Mouse (Mus musculus) forebrain, embryonic 14.5 days (tissue): ENCODE data around the gene Gm4969. TPM values are rescaled to one million over a fixed set of nuclear protein-coding genes. Genes with fewer than 3 reads are reported as not detected.
"Not testable (repeated sequence)": the region's sequence is repeated elsewhere in the genome, so short reads cannot be mapped to it uniquely, and the experiment has no call there.

ENCODE experiments used
- ATAC-seq: fragments of 200-750 bp; cut with Nextera tagmentation; 2 replicates; pipeline ENCODE4 v1.8.0; 2017; ENCODE audit warnings: mild to moderate bottlenecking, moderate library complexity
- DNase-seq: peaks from one replicate; pipeline ENCODE4 v3.0.0-alpha.2; 2015; ENCODE audit warnings: low spot score
- H3K27ac ChIP-seq: fragments of 300-500 bp; sonication (generic); 2 replicates; pipeline ENCODE4 v1.5.1; 2014; ENCODE audit warnings: low read depth, mild to moderate bottlenecking, control low read depth, low read length, moderate library complexity
- H3K27me3 ChIP-seq: fragments of 300-500 bp; sonication (generic); replicated peaks from 2 replicates; pipeline ENCODE4 v1.6.1; 2014; ENCODE audit warnings: low read length, control low read depth, mixed read lengths; ENCODE audit not compliant: control insufficient read depth, insufficient read depth
- H3K36me3 ChIP-seq: fragments of 300-500 bp; sonication (generic); 2 replicates; pipeline ENCODE4 v1.6.1; 2014; ENCODE audit warnings: low read length, control low read depth; ENCODE audit not compliant: control insufficient read depth, insufficient read depth
- H3K4me1 ChIP-seq: fragments of 300-500 bp; sonication (generic); 2 replicates; pipeline ENCODE4 v1.6.1; 2014; ENCODE audit warnings: antibody characterized with exemption, low read length, control low read depth; ENCODE audit not compliant: control insufficient read depth, insufficient read depth
- H3K4me2 ChIP-seq: fragments of 300-500 bp; sonication (generic); 2 replicates; pipeline ENCODE4 v1.6.1; 2014; ENCODE audit warnings: mild to moderate bottlenecking, control low read depth, low read length
- H3K4me3 ChIP-seq: fragments of 300-500 bp; sonication (generic); 2 replicates; pipeline ENCODE4 v1.5.1; 2014; ENCODE audit warnings: low read depth, low read length, control low read depth
- H3K9ac ChIP-seq: fragments of 300-500 bp; sonication (generic); 2 replicates; pipeline ENCODE4 v1.6.1; 2014; ENCODE audit warnings: mild to moderate bottlenecking, low read length, control low read depth, moderate library complexity
- H3K9me3 ChIP-seq: fragments of 300-500 bp; sonication (generic); replicated peaks from 2 replicates; pipeline ENCODE4 v1.6.1; 2016; ENCODE audit warnings: low read length, control low read depth, mixed read lengths; ENCODE audit not compliant: control insufficient read depth
- WGBS: fragments of 180-500 bp; shearing (Covaris S2); extraction: QIAGEN DNeasy Blood & Tissue Kit; methylation state at CpG from one replicate; pipeline ENCODE4 v1.1.7; 2014; 5-methylcytosine and 5-hydroxymethylcytosine counted together
- polyA plus RNA-seq: library from polyadenylated mRNA; unstranded; fragments of >200 nt; fragmentation: Nextera tagmentation; extraction: Ambion mirVana; gene quantifications from 2 replicates; pipeline ENCODE4 v1.2.1, GENCODE M21; 2014

The Gm4969 gene
- polyA plus RNA-seq, 1 experiment from 2014 or later = 2.2 TPM

- 12% methylated on average over 18 of the region's 18 CpGs for WGBS
- Histone ChIP-seq H3K9ac (peak overlapping the region; percentile 29; the same call in 1 of the 2 replicates), H3K27ac (no peak overlapping the region), H3K27me3 (peaks cover 7% of the 10 kb centered on the region; the same call in 1 of the 2 replicates), H3K4me1 (peaks cover 8% of the 10 kb centered on the region; the same call in 1 of the 2 replicates), H3K4me3 (no peak overlapping the region; the same call in 1 of the 2 replicates), H3K9me3 (no peaks in the 10 kb centered on the region), H3K4me2 (peak overlapping the region; percentile 55), H3K36me3 (peaks cover 8% of the 10 kb centered on the region; the same call in 1 of the 2 replicates)
- no peak for ATAC-seq
- DNase-seq = no peak
Measured at GRCm38 (mm10) chr7:19159411-19159810, 41.2 kb upstream of the Gm4969 start.

- H3K9ac ChIP-seq = no peak overlapping the region
- peaks cover 15% of the 10 kb centered on the region for H3K36me3 ChIP-seq
- H3K9me3 ChIP-seq = no peaks in the 10 kb centered on the region
- peaks cover 7% of the 10 kb centered on the region; the same call in 1 of the 2 replicates for H3K27me3 ChIP-seq
- 0 out of 2 replicates have a peak overlapping the region, but pooled peaks have one; percentile 35 for H3K27ac ChIP-seq
- DNase-seq (peak; percentile 61), ATAC-seq (peak; percentile 42; the same call in 1 of the 2 replicates)
- H3K4me3 ChIP-seq = no peak overlapping the region
- no peak overlapping the region for H3K4me2 ChIP-seq
- 64% methylated on average over 11 of the region's 11 CpGs for WGBS
- peaks cover 8% of the 10 kb centered on the region; the same call in 1 of the 2 replicates for H3K4me1 ChIP-seq
Measured at GRCm38 (mm10) chr7:19158601-19159000, 40.4 kb upstream of the Gm4969 start.

GRCm38 (mm10) chr7:19157160-19157800 is 39.1 kb upstream of the Gm4969 start:
- H3K27me3 ChIP-seq = peaks cover 7% of the 10 kb centered on the region; the same call in 1 of the 2 replicates
- 5% methylated on average over 30 of the region's 30 CpGs for WGBS
- H3K4me3 ChIP-seq = no peak overlapping the region
- no peaks in the 10 kb centered on the region for H3K9me3 ChIP-seq
- H3K27ac ChIP-seq = peak overlapping the region; percentile 84
- H3K4me1 ChIP-seq = peaks cover 8% of the 10 kb centered on the region; the same call in 1 of the 2 replicates
- DNase-seq = peak; percentile 90
- H3K4me2 ChIP-seq = peak overlapping the region; percentile 32
- H3K36me3 ChIP-seq = peaks cover 26% of the 10 kb centered on the region
- peak overlapping the region; percentile 59 for H3K9ac ChIP-seq
- peak; percentile 84 for ATAC-seq

- Histone ChIP-seq H3K27ac (no peak overlapping the region), H3K9ac (no peak overlapping the region), H3K27me3 (peaks cover 7% of the 10 kb centered on the region; the same call in 1 of the 2 replicates), H3K4me1 (peaks cover 8% of the 10 kb centered on the region; the same call in 1 of the 2 replicates), H3K4me2 (no peak overlapping the region), H3K4me3 (no peak overlapping the region), H3K9me3 (no peaks in the 10 kb centered on the region), H3K36me3 (peaks cover 37% of the 10 kb centered on the region)
- WGBS = 51% methylated on average over 13 of the region's 13 CpGs
- DNase-seq (no peak), ATAC-seq (no peak)
Measured at GRCm38 (mm10) chr7:19155825-19156475, 37.8 kb upstream of the Gm4969 start.

GRCm38 (mm10) chr7:19154796-19155195 is 36.6 kb upstream of the Gm4969 start:
- H3K27ac ChIP-seq = no peak overlapping the region
- DNase-seq = no peak
- H3K36me3 ChIP-seq = peaks cover 37% of the 10 kb centered on the region
- peaks cover 7% of the 10 kb centered on the region; the same call in 1 of the 2 replicates for H3K27me3 ChIP-seq
- WGBS = 69% methylated on average over 8 of the region's 8 CpGs
- ATAC-seq = no peak
- H3K4me3 ChIP-seq = no peak overlapping the region
- no peaks in the 10 kb centered on the region for H3K9me3 ChIP-seq
- H3K9ac ChIP-seq = no peak overlapping the region
- H3K4me1 ChIP-seq = peaks cover 13% of the 10 kb centered on the region
- H3K4me2 ChIP-seq = no peak overlapping the region

GRCm38 (mm10) chr7:19151121-19151520 is 33.0 kb upstream of the Gm4969 start:
- not testable (repeated sequence) for DNase-seq, H3K9me3 ChIP-seq, H3K27me3 ChIP-seq, H3K9ac ChIP-seq, H3K4me2 ChIP-seq, H3K4me3 ChIP-seq, H3K27ac ChIP-seq, ATAC-seq
- H3K36me3 ChIP-seq = peaks cover 37% of the 10 kb centered on the region
- WGBS = 89% methylated on average over 10 of the region's 10 CpGs
- H3K4me1 ChIP-seq = peaks cover 15% of the 10 kb centered on the region

GRCm38 (mm10) chr7:19149626-19150025 is 31.5 kb upstream of the Gm4969 start, which contains the start of gene Snrpd2:
Gene Snrpd2 (plus strand): TSS chr7:19149722.
- under 1% methylated on average over 24 of the region's 24 CpGs for WGBS
- peak; percentile 91 for ATAC-seq
- no peaks in the 10 kb centered on the region for H3K27me3 ChIP-seq
- H3K4me1 ChIP-seq = peaks cover 15% of the 10 kb centered on the region
- peak within 1 kb of the TSS; percentile 65 for H3K27ac ChIP-seq
- H3K4me3 ChIP-seq = peak within 1 kb of the TSS; percentile 61
- peak within 1 kb of the TSS; percentile 95 for H3K4me2 ChIP-seq
- no peaks in the 10 kb centered on the region for H3K9me3 ChIP-seq
- peaks cover 31% of the 10 kb centered on the region for H3K36me3 ChIP-seq
- H3K9ac ChIP-seq = peak within 1 kb of the TSS; percentile 76
- DNase-seq = peak; percentile 98

- H3K27me3 ChIP-seq = no peaks in the 10 kb centered on the region
- H3K27ac ChIP-seq = peak within 1 kb of the TSS; percentile 65
- peak within 1 kb of the TSS; percentile 95 for H3K4me2 ChIP-seq
- H3K36me3 ChIP-seq = peaks cover 26% of the 10 kb centered on the region
- no peaks in the 10 kb centered on the region for H3K9me3 ChIP-seq
- H3K4me3 ChIP-seq = peak within 1 kb of the TSS; percentile 61
- under 1% methylated on average over 43 of the region's 43 CpGs for WGBS
- peak; percentile 99 for DNase-seq
- peak; percentile 98 for ATAC-seq
- peak within 1 kb of the TSS; percentile 76 for H3K9ac ChIP-seq
- peaks cover 15% of the 10 kb centered on the region for H3K4me1 ChIP-seq
Measured at GRCm38 (mm10) chr7:19148875-19149541, 30.8 kb upstream of the Gm4969 start, which contains the start of gene Qpctl. Gene Qpctl (minus strand): TSS chr7:19149291.
